Mouse (Mus musculus) E14TG2a.4 (cell line): ENCODE measurements around the gene Rcan3.

Experiments
- CTCF ChIP-seq: conservative IDR thresholded peaks from 2 replicates; pipeline ENCODE4 v1.5.1; 2014; ENCODE audit warnings: low read length
- NANOG ChIP-seq: IDR thresholded peaks from 2 replicates; pipeline ENCODE4 v1.6.1; 2014; ENCODE audit warnings: borderline replicate concordance, low read length, mixed read lengths
- POU5F1 ChIP-seq: IDR thresholded peaks from 2 replicates; pipeline ENCODE4 v1.6.1; 2014; ENCODE audit warnings: low read length, borderline replicate concordance

DNA sequence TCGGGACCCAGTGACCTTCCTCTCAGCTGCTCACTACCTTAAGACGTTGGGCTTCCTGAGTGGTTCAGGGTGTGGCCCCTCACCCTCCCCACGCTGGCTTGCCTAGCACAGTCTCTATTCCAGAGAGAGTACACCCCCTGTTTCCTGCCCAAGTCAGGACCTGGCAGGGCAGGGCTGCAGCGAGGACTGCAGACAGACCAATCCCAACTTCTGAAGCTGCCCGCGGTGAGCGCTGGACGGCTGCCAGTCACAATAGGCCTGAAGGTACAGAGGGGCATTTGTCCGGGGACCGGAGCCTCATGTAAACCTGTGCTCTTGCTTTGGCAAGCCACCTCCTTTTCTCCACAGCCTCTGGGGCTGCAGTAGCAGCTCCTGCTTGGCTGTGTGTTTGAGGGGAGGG is 48.0 kb downstream of the Rcan3 start:
- TF ChIP-seq CTCF: no peak
- no peak for TF ChIP-seq NANOG
- no peak for TF ChIP-seq POU5F1
